Mouse (Mus musculus) ES-Bruce4 (cell line): Measurements from ENCODE around the gene Cry2.

ENCODE experiments used
- CTCF ChIP-seq: IDR thresholded peaks from one replicate; pipeline ENCODE4 v1.8.1; 2011; ENCODE audit warnings: low read depth, low read length
- POLR2A ChIP-seq: IDR thresholded peaks from one replicate; pipeline ENCODE4 v1.8.1; 2011; ENCODE audit warnings: low read length; ENCODE audit not compliant: insufficient read depth

GRCm38 (mm10) chr2:92455704-92456103, 21.9 kb upstream of the Cry2 start:
- TF ChIP-seq POLR2A (no peak), CTCF (no peak)
